Mouse (Mus musculus) adipocyte (in vitro differentiated cells): ENCODE measurements around the gene Avp.

Source experiments
- DNase-seq: peaks from one replicate; pipeline ENCODE4 v3.0.0-alpha.2; 2016; ENCODE audit warnings: low spot score

Avp gene

DNA sequence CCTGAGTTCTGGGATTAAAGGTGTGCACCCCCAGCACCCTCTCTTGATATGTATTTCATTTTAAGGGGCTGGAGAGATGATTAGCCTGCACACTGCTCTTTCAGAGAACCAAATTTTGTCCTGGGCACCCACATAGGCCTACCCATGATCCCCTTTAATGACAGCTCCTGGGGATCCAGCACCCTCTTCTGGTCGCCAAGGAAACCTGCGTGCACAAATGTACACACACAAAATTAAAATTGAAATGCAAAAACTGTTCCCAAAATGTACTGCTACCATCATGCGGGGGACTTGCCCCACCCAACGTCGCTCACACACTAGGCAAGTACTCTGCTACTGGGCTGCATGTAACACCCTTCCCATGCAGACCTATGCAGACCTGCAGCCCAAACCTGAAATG is 7.4 kb downstream of the Avp start:
- no peak for DNase-seq

DNA sequence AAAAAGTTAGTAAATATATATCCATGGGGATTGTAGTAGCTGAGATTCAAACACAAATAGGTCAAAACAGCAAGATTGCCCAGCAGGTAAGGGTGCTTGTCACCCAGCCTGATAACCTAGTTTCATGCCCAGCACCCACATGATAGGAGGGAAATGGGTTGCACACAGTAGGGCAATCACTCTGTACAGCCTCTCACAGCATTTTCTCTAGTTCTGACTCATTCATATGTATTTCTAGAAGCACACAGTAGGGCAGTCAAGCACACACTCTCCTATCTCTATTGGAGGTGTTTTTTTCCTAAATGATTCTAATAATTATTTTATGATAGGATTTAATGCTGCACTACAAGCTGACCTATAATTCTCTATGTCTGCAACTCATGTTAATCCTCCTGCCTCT is 12.4 kb downstream of the Avp start:
- DNase-seq = no peak

DNA sequence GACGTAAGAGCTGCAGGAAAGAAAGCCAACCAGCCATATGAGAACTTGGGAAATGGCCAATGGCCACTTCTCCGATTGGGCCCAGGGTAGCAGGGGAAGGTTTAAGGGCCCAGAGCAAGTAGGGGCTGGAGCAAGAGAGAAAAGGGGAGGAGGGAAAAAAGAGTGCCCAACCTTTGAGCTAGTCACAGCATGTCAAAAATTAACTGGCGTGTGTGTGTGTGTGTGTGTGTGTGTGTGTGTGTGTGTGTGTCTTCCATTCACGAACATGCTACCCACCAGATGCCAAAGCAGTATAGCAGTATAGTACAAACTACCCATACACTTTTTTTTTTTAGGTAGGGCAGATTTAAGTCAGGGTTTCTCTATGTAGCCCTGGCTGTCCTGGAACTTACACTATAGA is 13.4 kb downstream of the Avp start:
- peak; percentile 78 for DNase-seq

DNA sequence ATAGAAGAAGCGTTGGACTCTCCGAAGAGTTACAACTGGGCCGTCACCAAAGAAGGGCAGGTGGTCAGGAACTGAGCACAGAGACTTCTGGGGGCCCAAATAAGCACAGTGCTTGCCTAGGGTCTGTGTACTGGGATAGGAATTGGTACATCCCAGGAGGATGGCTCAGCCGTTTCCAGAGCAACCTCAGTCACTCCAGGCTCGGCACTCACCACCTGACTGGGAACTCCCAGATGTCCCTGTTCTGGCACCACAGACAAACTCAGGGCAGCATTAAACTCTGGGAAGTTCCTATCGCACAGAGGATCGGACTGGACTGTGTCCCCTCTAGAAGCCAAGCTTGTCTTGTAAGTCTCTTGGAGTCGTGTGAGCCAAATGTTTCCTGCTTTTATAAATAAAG is 17.4 kb downstream of the Avp start:
- no peak for DNase-seq

DNA sequence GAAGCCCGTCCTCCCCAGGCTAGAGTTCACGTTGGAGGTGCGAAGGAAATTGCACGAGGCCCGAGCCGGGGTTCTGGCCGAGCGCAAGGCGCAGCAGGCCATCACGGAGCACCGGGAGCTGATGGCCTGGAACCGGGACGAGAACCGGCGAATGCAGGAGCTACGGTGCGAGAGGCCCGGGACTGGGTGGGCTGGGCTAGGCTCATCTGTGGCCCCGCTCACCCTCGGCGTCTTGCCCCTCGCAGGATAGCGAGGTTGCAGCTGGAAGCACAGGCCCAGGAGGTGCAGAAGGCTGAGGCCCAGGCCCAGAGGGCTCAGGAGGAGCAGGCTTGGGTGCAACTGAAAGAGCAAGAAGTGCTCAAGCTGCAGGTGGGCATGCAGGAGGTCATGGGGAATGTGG is 18.3 kb downstream of the Avp start:
- DNase-seq = no peak

DNA sequence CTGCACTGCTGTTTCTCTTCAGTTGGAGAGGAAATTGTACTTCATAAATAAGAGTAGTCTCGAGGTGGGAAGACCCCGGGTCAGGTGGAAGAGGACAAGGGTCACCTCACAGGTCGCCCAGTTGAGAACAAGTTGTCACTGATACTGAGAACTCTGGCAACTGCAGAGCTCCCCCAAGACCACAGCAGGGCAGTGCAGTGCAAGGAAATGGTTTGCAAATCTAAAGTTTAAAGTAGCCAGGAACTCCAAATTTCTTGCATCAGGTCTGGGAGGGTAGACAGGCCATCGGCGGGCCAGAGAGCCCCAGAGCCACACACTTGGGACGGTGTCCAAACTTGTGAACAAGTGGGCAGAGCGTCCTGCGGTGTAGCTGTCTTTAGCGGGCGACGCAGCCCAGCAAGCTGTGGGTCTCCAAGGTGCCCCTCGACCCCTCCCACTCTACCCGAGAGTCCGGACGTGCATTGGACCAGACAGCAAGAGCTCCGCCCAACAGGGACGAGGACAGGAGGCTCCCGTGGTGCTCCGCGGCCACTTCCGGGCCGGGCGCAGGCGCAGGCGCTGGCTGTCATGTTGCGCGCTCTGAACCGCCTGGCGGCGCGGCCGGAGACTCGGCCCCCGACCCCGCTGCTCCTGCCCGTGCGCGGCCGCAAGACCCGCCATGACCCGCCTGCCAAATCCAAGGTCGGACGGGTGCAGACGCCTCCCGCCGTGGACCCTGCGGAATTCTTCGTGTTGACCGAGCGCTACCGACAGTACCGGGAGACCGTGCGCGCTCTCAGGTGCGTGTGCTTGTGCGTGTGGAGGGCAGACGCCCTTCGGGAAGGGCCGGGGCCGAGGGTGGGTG is 18.9 kb downstream of the Avp start, which contains the start of gene Mrps26:
TSS of gene Mrps26 (plus strand) at position 531 of the 844 bp plus-strand sequence.
- peak; percentile 96 for DNase-seq

DNA sequence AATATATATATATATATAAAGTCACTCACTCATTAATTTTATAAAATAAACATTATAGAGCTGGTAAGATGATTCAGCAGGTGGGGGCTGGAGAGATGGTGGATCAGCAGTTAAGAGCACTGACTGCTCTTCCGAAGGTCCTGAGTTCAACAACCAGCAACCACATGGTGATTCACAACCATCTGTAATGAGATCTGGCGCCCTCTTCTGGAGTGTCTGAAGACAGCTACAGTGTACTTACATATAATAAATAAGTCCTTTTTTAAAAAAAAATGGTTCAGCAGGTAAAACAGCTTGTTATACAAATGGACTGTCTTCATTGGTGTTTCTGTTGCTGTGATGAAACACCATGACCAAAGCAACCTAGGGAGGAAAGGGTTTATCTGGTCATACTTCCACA is 24.3 kb downstream of the Avp start:
- DNase-seq = no peak

DNA sequence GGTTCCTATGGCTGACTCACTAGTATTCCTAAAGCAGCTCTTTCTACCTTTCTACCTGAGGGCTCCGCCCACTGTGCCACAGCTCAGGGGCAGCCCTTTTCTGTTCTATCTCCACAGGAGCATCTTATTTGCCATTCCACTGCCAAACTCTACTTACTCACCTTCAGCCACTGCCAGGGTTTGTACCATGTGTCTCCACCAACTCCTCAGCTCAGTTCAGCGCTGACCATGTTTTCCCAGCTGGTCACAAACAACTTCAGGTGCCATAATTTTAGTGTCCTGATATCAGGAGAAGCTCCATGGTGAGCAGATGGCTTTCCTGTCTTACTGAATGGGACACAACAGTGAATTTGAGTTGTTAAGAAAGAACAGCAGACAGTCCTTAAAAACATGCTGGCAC is 24.9 kb downstream of the Avp start:
- no peak for DNase-seq

DNA sequence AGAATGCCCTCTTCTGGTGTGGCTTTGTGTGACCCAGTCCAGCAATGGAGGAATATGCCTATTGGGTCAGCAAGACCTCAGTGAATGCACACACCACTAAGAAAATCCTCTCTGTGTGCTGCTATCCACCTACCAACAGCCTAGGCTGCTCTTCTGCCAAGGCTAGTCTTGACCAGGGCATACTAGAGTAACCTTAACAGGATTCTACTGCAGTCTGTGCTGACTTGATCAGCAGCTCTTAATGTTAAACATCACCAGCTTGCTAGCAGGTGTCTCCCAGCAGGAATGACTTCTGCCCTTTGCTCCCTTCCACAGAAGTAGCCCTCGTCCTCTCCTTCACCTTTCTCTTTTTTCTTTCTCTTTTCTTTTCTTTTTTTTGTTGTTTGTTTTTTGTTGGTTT is 26.1 kb downstream of the Avp start:
- DNase-seq = no peak

DNA sequence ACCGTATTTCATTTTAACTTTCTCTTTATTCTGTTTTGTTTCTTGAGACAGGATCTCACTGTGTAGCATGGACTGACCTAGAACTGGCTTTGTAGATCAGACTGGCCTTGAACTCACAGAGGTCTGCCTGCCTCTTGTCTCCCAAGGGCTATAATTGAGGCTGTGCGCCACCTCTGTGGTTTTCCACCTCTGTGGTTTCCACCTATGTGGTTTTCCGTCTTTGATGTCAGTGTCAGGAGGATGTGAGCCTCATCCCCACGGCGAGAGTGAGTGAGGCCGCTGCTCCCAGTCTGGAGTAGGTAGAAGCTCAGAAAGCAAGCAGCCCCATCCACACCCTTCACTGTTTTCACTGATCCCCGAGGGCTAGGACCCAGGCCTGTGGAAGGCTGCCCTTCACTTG is 27.5 kb downstream of the Avp start:
- DNase-seq = no peak

DNA sequence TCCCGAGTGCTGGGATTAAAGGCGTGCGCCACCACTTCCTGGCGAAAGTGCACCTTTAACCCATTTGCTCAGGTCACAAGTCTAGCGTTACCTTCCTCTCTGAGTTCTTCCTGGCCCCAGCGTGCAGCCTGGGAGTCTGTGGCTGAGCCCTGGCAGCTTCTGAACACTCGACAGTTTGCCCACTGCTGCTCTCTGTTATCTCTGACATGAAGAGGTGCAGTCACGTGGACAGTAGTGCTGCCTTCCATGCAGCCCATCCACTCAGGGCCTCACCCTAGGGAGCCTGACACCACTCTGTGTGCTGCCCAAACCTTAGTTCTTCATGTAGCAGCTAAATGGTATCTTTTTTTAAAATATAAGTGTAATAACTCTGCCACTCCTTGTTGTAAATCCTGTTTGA is 35.4 kb downstream of the Avp start:
- DNase-seq = no peak

DNA sequence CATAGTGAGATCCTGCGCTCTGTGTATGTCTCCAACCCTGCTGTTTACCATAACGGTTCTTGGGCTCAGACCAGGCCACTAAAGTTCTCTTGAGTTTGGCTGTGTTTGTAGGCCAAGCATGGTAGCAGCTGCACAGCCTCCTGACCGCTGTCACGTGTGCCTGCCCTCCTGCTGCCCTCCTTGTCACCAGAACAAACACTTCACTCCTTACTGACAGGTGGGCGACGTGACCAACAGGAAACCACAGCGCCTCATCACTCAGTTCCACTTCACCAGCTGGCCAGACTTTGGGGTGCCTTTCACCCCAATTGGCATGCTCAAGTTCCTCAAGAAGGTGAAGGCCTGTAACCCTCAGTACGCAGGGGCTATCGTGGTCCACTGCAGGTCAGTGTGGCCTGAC is 42.1 kb downstream of the Avp start:
- DNase-seq = no peak

DNA sequence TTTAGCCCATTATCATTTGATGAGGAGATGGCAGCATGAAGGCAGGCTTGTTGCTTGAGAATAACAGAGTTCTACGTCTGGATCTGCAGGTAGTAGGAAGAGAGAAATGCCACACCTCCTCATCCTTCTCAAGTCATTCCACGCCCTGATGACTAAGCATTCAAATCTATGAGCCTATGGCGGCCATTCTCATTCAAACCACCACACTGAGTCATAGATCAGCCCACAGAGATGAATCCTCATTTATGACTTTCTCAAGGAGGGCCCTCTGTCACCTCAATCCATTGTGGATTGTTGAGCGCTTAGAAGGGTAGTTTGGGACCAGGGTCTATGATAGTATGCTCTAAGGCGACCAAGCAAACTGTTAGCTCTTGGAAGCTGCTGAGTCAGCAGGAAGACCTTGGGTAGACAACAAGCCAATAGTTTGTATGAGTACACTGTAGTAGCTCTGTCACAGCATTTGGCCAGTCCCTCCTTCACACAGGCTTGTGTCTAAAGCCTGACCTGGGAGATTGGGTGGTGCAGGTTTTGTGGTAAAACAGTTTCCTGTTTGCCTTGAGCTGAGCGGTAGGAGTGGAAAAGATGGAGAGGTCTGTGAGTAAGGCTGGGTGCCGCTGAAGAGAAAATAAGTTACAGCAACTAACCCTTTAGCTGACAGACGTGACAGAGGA is 43.3 kb downstream of the Avp start:
- no peak for DNase-seq

DNA sequence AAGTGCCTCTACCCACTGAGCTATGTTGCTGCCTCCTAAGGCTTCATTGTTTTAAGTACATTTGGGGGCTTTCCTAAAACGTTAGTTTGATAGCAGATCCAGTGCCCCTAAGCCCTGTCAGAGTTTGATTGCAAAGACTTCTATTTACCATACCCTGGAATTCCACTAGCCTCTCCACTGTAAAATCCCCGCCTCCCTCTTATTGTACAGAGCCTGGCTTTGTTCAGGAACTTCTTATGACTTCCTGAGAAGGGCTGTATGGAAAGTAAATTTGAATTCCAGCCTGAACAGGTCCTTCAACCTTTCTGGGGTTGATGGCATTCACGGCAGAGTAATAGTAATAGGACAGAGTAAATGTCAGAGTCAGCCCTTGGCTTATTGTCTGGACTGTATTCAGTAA is 45.5 kb downstream of the Avp start:
- DNase-seq = no peak

DNA sequence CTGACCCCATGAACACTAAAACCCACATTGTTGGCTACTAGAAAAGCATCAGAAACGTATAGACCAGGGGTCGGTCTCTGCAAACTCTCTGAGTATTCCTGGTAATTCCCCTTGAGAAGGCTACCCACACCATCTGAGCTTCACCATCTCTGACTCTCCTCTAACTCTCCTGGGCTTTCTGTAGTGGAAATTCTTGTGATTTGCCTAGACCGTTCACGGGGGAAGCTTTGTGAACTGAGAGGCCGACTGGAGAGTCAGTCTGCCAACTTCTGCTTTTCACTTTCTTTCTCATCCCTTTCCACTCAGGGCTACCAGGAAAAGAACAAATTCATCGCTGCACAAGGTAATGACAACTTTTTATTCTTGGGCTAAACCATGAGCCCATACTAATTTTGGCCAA is 47.3 kb downstream of the Avp start:
- DNase-seq = no peak

DNA sequence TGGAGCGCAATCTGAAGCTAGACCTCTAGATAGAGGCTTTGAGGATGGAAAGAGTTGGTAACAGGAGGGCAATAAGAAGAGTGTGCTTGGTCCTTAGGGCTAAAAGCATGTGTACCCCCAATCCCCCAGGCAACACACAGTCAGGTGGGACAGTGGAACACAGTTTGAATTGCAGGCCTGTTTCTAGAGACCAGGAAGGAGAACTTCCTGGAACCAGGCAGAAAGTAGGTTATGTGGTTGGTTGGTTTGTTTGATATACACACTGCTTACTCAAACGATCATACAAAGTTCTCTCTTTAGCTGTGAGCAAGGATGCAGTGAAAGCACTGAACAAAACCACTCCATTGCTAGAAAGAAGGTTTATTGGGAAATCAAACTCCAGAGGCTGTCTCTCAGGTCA is 50.2 kb downstream of the Avp start:
- DNase-seq = no peak
